Mouse (Mus musculus): ENCODE results near the gene Vps9d1.
"Not testable (repeated sequence)": the region's sequence is repeated elsewhere in the genome, so short reads cannot be mapped to it uniquely, and the experiment has no call there.

The Vps9d1 gene

GRCm38 (mm10) chr8:123252925-123253324 is 1.2 kb downstream of the Vps9d1 start:
- DNase-seq: no peak

DNA sequence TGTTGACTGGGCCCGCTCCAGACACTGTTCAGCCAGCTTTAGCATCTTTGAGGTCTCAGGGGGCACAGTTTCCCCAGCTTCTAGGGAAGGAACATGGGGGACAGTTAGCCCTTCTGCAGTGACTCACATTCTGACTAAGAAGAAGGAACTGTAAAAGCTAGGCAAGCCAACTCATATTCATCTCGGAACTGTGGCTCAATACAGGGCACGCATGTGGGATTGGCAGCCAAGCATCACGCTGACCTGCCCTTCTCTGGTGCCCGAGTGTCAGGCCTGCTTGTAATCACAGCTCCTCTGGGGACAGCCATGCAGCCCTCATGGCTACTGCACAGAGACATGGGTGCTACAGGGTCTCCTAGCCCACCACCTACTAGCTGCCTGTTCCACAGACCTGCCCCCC is 3.2 kb downstream of the Vps9d1 start:
- no peak for DNase-seq

- no peak for DNase-seq
Observed at GRCm38 (mm10) chr8:123248596-123248995, 5.6 kb downstream of the Vps9d1 start.

DNA sequence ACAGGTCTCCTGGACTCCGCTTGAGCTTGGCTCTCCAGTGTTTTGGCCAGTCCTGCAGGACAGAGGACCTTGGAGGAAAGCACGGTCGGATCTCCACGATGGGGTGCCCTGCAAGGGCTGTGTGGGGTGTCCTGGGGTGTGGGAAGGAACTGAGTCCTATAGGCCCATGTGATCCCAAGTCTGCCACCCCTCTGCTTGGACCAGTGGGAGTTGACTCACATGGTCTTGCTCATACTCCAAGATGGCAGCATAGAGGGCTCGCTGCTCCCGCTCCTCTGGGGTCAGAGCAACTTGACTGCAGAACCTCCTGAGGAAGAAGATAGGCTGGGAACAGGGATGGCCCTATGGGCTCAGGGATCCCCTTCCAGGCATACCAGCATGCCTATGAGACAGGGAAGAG is 6.4 kb downstream of the Vps9d1 start:
- DNase-seq: no peak

GRCm38 (mm10) chr8:123245543-123245942 is 8.6 kb downstream of the Vps9d1 start:
- no peak for DNase-seq

DNA sequence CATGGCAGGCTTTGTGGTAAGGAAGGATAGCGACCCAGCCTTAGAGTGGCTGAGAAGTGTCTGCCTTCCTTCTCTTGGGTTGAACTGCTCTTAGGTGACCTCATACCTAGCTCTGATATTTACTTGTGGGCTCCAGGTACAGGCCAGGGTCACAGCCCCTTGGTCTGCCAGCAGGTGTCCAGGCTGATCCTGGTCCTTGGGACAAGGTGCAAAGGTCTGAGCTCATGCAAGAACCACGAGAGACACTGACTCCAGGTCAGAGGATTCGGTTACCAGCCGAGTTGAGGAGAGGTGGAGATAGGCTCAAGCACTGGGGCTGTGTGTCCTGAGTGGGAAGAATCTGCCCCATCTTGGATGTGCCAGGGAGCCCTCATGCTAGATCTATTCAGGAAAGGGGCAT is 9.8 kb downstream of the Vps9d1 start:
- peak; percentile 76 for DNase-seq

DNA sequence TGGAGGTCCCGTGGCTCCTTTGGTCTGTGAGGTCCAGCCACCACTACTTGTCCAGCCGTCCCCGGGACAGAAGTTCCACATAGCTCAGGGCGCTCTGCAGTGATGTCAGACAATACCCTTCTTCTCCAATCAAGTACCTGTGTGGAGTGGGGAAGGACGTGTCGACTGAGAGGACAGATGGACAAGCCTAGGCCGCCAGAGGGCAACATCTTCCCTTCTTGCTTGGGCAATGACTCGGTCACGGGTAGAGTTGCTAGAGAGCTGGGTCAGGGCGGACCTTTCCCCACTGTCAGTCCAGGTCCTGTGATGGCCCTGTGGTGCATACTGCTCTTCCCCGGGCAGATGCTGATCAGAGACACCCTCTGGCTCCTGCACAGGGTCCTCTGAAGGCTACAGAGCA is 11.1 kb downstream of the Vps9d1 start:
- DNase-seq: no peak

DNA sequence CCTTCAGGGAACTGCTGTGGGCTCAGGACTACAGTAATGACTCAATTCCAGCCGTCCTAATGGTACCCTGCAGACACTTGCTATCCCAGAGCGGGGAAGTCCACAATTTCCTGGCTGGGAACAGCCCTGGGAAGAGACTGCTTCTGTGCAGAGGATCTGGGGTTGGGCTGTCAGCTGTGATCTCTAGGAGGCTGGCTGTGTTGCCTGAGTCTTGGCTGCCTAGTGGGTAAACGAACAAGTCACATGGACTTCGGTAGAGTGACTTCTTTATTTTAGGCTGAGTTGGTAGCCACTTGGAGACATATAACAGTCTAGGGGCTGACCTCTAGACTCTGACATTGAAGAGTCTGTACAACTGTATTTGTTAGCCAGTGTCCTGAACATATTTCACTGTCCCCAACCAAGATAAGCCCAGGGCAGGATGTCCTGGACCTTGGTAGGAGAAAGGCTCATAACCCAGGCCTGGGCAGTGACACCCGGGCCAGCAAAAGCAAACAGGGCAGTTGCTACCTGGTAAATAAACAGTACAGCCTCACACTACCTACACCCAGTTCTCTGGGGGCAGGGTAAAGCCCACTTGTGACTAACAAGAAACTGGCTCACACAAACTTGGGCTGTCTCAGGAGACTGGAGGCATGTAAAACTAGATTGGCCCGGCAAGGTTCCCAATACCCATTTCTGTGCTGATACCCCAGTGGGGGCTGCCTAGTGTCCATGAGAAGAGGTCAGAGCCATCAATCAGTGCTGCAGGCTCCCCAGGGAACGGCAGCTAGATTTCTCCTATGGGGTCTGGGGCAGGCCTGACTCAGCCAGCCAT is 11.8 kb downstream of the Vps9d1 start:
- DNase-seq: no peak

- no peak for DNase-seq
Observed at GRCm38 (mm10) chr8:123239398-123239797, 14.8 kb downstream of the Vps9d1 start.

DNA sequence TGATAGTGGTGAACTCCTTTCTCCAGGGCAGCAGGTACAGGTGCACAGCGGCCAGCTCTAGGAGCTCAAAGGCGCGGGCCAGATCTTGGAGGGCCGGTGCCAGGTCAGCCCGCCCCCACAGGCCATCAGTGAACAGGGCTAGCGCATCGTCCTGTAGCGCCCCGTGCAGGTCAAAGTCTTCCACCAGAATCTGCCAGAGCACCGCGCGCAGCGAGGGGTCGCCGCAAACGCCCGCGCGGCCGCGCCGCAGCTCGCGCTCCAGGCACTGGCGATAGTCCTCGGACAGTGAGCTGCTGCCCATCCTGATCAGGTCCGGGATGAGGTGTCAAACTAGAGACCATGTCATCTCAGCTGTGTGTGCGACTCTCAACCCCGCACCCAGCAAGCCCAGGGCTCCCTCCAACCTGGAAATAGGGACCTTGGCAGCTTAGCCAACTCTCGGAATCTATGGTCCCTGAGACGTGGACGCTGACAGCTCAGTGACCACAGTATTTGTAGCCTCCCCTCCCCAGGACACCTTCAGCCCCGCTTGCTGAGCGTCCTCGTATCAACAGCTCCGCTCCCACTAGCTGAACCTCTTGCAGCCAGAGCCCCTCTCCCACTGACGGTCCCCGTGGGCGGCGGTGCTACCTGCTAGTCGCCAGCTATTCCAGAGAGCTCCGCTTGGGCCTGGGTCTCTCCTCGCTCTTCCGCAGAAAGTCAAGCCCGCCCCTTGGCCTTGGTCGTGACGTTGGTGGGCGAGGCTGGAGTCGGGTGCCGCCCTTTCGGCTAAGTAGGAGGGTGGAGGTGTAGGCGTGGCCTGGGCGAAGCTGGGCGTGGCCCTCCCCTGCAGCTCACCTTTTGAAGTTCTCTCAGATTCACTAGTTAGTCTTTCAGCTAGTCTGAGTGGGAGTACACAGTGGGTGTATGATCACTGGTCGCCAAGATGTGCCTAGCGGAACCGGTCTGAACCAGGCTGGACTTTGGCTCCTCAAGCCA is 18.3 kb downstream of the Vps9d1 start, which contains the start of gene Spata2l:
Gene Spata2l, minus strand, starts transcription at position 714 of the 978 bp plus-strand sequence.
- DNase-seq: peak; percentile 96

DNA sequence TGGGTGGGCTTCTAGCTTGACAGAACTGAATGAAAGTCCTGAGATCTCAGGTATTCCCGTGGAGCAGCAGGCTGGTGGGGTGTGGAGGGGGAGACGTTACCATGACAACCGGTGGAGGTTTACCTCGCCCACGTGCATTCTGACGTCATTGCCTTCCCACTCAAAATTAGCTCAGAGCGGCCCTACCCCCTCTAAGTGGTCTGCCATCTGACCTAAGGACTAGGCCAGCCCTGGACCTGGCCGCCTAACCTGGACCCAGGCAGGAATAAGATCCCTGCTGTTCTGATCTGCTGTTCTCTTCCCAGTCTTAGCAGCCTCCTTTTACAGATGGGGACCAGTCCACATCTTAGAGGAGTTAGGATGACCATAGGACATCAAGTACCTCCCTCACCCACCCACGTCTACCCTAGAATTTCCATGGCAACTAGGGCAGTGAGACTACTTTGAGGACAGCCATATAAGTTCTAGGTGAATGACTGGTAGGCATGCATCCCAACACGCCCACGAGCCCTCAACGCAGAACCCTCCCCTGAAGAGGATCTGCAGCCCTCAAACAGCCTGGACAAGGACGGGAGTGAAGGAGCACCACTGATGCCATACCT is 19.1 kb downstream of the Vps9d1 start:
- DNase-seq: no peak

- DNase-seq: no peak
Observed at GRCm38 (mm10) chr8:123233760-123234159, 20.4 kb downstream of the Vps9d1 start.

DNA sequence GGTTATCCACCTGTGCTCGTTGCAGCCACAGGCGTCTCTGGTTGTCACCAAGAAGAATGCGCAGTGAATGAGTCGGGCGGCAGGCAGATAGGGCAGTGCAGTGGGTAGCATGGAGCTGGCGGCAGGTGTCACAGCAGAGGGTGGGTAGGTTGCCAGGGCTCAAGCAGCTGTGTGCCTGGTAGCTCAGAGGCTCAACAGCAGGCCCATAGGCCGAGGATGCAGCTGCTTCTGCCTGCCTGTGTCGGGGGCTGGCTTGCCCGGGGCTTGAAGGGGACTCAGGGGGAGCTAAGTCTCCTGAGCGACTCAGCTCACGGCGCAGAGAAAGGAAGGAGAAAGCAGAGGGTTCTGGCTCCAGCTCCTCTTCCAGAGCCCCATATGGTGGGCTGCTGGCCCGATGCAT is 20.8 kb downstream of the Vps9d1 start:
- no peak for DNase-seq

- DNase-seq: no peak
Observed at GRCm38 (mm10) chr8:123232553-123232952, 21.6 kb downstream of the Vps9d1 start.

- no peak for DNase-seq
Observed at GRCm38 (mm10) chr8:123231742-123232141, 22.4 kb downstream of the Vps9d1 start.

DNA sequence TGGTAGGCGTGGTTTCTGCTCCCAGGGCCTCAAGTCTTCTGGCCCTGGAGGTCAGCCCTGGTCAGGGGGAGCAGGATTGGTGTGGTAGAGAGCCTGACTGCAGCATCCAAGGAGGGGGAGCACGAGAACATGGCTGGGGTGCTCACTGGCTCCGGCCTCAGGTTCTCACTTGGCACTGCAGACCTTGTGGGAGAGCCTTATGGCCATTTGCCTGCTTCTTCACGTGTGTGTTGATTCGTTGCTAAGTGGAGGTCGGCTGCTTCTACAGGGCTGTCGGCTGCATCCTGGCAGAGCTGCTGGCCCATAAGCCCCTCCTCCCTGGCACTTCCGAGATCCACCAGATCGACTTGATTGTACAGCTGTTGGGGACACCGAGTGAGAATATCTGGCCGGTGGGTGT is 23.8 kb downstream of the Vps9d1 start:
- DNase-seq: not testable (repeated sequence)

DNA sequence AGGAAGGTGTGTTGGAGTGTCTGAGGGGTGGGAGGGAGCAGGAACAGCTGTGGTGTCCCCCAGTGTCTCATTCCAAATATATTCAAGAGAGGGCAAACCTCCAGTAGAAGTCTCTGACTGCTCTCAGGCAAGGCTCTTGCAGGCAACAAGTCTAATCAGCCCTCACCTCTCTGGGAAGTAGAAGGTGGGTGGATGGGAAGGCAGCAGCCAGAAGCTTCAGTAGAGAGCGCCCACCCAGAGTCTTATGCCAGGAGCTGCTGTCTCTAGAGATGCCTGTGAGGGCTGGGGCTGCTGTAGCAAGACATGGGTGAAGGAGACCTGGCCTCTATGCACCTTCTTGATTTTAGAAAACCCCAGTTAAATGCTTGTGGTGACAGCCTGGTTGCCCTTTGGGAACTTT is 25.7 kb downstream of the Vps9d1 start:
- DNase-seq: no peak

DNA sequence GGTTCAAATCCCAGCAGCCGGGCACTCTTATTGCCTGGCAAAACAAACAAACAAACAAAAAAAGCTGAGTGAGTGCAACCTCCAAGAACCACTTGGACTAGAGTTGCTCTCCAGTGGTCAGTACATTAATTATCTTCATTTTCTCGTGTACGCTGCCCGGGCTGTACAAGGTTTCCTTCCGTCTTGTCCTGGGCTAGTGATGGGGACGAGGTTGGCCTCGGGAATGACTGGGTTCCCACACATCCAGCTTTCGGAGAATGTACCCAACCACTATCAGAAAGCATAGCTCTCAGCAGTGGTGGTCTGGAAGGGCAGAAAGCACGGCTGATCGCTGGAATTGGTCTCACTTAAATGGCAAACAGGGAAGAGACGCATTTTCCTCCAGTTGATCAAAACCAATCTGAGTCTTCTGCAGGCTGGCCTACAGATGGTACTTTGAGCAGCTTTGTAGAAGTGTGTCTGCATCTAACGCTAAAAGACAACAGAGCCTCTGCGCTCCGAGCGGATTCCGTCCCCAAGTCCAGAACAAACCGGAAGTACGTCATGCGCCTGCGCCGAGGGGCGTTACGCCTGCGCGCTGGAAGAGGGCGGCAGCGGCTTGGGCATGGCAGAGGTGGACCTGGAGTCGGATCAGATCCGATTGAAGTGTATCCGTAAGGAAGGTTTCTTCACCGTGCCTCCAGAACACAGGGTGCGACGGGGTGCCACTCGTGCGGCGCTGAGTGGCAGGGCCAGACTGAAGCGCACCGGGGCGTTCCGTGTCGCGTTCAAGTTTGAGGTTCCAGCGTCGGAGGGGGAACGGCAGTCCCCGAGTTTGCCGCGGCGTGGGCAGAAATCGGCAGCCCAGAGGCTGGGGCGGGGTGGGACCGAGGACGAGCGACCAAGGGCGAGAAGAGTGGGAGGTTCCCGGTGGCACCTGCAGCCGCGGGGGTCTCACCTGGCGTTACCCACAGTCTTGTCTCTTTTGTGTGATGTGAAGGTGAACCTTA is 29.6 kb downstream of the Vps9d1 start, which contains the start of gene Cdk10:
Gene Cdk10, plus strand, starts transcription at position 565 of the 989 bp plus-strand sequence.
- peak; percentile 89 for DNase-seq

GRCm38 (mm10) chr8:123220917-123221316 is 33.2 kb downstream of the Vps9d1 start:
- DNase-seq: no peak

GRCm38 (mm10) chr8:123215430-123215829 is 38.7 kb downstream of the Vps9d1 start:
- DNase-seq: no peak

DNA sequence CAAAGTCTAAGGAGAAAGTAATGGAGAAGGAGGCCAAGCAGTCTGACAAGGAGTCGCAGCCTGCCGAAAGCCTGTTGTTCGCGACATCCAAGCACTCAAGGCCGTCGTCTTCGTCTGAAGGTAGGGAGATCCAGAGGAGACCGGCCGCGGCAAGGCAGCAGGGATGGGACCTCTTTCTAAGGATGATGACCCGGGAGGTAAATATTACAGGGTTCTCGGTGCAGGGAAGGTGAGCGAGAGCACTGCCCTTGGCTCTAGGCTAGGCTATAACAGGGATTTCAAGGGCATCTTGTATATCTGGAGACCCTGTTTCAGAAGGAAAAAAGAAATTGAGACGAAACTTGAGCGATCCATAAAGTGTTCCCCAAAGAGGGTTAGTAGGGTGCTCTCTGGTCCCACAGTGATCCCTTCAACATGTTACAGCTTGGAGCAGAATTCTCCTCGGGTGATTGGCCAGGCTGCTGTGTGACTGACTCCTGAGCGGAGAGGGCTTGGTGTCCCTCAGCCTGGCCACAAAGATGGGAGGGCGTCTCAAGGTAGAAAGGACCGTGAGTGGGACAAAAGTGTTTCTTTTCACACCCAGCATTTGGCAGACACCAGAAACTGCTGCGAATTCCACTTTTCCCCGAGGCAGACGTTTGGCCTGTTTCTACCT is 40.9 kb downstream of the Vps9d1 start:
- DNase-seq: no peak

Measured in kidney, adult 11 months (tissue).